Mouse (Mus musculus) hindbrain, postnatal 0 days (tissue): ENCODE results near the gene Fsd1. TPM values are rescaled to one million over a fixed set of nuclear protein-coding genes. Genes with fewer than 3 reads are reported as not detected.

Source experiments
- ATAC-seq: fragments of 200-750 bp; cut with Nextera tagmentation; 2 replicates; pipeline ENCODE4 v1.8.0; 2017; ENCODE audit warnings: mild to moderate bottlenecking, moderate TSS enrichment, moderate library complexity
- DNase-seq: peaks from one replicate; pipeline ENCODE4 v3.0.0-alpha.2; 2015; ENCODE audit warnings: low spot score
- H3K27ac ChIP-seq: fragments of 300-500 bp; sonication (generic); 2 replicates; pipeline ENCODE4 v1.5.1; 2014; ENCODE audit warnings: mild to moderate bottlenecking
- H3K27me3 ChIP-seq: fragments of 300-500 bp; sonication (generic); 2 replicates; pipeline ENCODE4 v1.6.1; 2014; ENCODE audit warnings: low read length, mixed read lengths; ENCODE audit not compliant: insufficient read depth
- H3K36me3 ChIP-seq: fragments of 300-500 bp; sonication (generic); 2 replicates; pipeline ENCODE4 v1.6.1; 2014; ENCODE audit warnings: low read length, mixed read lengths; ENCODE audit not compliant: insufficient read depth
- H3K4me1 ChIP-seq: fragments of 300-500 bp; sonication (generic); 2 replicates; pipeline ENCODE4 v1.6.1; 2014; ENCODE audit warnings: antibody characterized with exemption, low read length, mixed read lengths; ENCODE audit not compliant: insufficient read depth
- H3K4me2 ChIP-seq: fragments of 300-500 bp; sonication (generic); 2 replicates; pipeline ENCODE4 v1.6.1; 2014; ENCODE audit warnings: low read depth, mild to moderate bottlenecking, low read length, moderate library complexity, mixed read lengths
- H3K4me3 ChIP-seq: fragments of 300-500 bp; sonication (generic); 2 replicates; pipeline ENCODE4 v1.5.1; 2014; ENCODE audit warnings: low read length
- H3K9ac ChIP-seq: fragments of 300-500 bp; sonication (generic); replicated peaks from 2 replicates; pipeline ENCODE4 v1.6.1; 2014; ENCODE audit warnings: mild to moderate bottlenecking, low read length, moderate library complexity, mixed read lengths
- H3K9me3 ChIP-seq: fragments of 300-500 bp; sonication (generic); 2 replicates; pipeline ENCODE4 v1.6.1; 2016; ENCODE audit warnings: low read length, mixed read lengths
- CTCF ChIP-seq: IDR thresholded peaks from 2 replicates; pipeline ENCODE4 v1.5.1; 2016; ENCODE audit warnings: antibody characterized with exemption, control low read depth, low read depth
- WGBS: fragments of 180-500 bp; shearing (Covaris S2); extraction: QIAGEN DNeasy Blood & Tissue Kit; methylation state at CpG from one replicate; pipeline ENCODE4 v1.1.7; 2014; 5-methylcytosine and 5-hydroxymethylcytosine counted together
- polyA plus RNA-seq: library from polyadenylated mRNA; unstranded; fragments of >200 nt; fragmentation: Nextera tagmentation; extraction: Ambion mirVana; gene quantifications from 2 replicates; pipeline ENCODE4 v1.2.1, GENCODE M21; 2015
- total RNA-seq: library from RNA; depleted of rRNA; stranded (reverse); fragments of >200 nt; gene quantifications from 2 replicates; pipeline ENCODE4 v1.2.3, GENCODE M21; 2014

The Fsd1 gene
- total and polyA plus RNA-seq, 2 experiments from 2014 or later: 136 to 193 TPM

GRCm38 (mm10) chr17:55950601-55951000, 35.7 kb upstream of the Fsd1 start:
- ATAC-seq (no peak), DNase-seq (no peak)
- Histone ChIP-seq H3K4me1 (no peaks in the 10 kb centered on the region), H3K9ac (no peak overlapping the region), H3K4me3 (no peak overlapping the region), H3K36me3 (no peaks in the 10 kb centered on the region), H3K9me3 (no peaks in the 10 kb centered on the region), H3K27ac (no peak overlapping the region), H3K27me3 (no peaks in the 10 kb centered on the region), H3K4me2 (no peak overlapping the region)
- no peak for TF ChIP-seq CTCF
- WGBS: 81% methylated on average over 9 of the region's 9 CpGs

- no peaks in the 10 kb centered on the region for H3K9me3 ChIP-seq
- peaks cover 9% of the 10 kb centered on the region; the same call in 1 of the 2 replicates for H3K4me1 ChIP-seq
- no peak for DNase-seq
- H3K4me2 ChIP-seq: no peak overlapping the region
- H3K9ac ChIP-seq: no peak overlapping the region
- no peak for TF ChIP-seq CTCF
- no peaks in the 10 kb centered on the region for H3K36me3 ChIP-seq
- no peak overlapping the region for H3K4me3 ChIP-seq
- ATAC-seq: no peak
- no peak overlapping the region for H3K27ac ChIP-seq
- no peaks in the 10 kb centered on the region for H3K27me3 ChIP-seq
Measured at GRCm38 (mm10) chr17:55952041-55952440, 34.3 kb upstream of the Fsd1 start.

- Histone ChIP-seq H3K9me3 (no peaks in the 10 kb centered on the region), H3K36me3 (no peaks in the 10 kb centered on the region), H3K27ac (no peak within 1 kb of the TSS), H3K4me1 (peaks cover 9% of the 10 kb centered on the region; the same call in 1 of the 2 replicates), H3K4me3 (no peak within 1 kb of the TSS), H3K9ac (no peak within 1 kb of the TSS), H3K27me3 (no peaks in the 10 kb centered on the region), H3K4me2 (no peak within 1 kb of the TSS)
- ATAC-seq: no peak
- TF ChIP-seq CTCF: no peak
- 72% methylated on average over 6 of the region's 6 CpGs for WGBS
- DNase-seq: no peak
Measured at GRCm38 (mm10) chr17:55952447-55953027, 33.8 kb upstream of the Fsd1 start, which contains the start of gene Ebi3. TSS of gene Ebi3 (plus strand) at chr17:55952640.

- Histone ChIP-seq H3K9me3 (no peaks in the 10 kb centered on the region), H3K27ac (no peak overlapping the region), H3K4me2 (no peak overlapping the region), H3K4me1 (peaks cover 9% of the 10 kb centered on the region; the same call in 1 of the 2 replicates), H3K36me3 (no peaks in the 10 kb centered on the region), H3K27me3 (no peaks in the 10 kb centered on the region), H3K9ac (no peak overlapping the region), H3K4me3 (no peak overlapping the region)
- DNase-seq: no peak
- no peak for ATAC-seq
- no peak for TF ChIP-seq CTCF
- 80% methylated on average over 6 of the region's 6 CpGs for WGBS
Measured at GRCm38 (mm10) chr17:55953751-55954150, 32.6 kb upstream of the Fsd1 start.

DNA sequence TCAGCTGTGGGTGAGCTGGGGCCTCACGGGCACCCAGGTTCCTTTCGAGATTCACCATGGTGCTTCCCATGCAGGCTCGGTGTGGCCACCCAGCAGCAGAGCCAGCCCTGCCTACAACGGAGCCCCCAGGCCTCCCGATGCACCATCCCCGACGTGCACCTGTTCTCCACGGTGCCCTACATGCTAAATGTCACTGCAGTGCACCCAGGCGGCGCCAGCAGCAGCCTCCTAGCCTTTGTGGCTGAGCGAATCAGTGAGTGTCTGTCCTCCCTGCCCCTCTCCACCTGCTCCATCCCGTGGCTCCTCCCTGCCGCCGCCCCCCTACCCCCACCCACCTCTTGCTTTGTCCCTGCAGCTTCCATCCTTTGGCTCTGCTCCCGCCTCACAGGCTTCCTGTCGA, 32.1 kb upstream of the Fsd1 start:
- no peak for TF ChIP-seq CTCF
- H3K4me3 ChIP-seq: no peak overlapping the region
- peaks cover 9% of the 10 kb centered on the region; the same call in 1 of the 2 replicates for H3K4me1 ChIP-seq
- H3K27me3 ChIP-seq: no peaks in the 10 kb centered on the region
- no peaks in the 10 kb centered on the region for H3K36me3 ChIP-seq
- no peak overlapping the region for H3K4me2 ChIP-seq
- H3K27ac ChIP-seq: no peak overlapping the region
- DNase-seq (no peak), ATAC-seq (no peak)
- no peaks in the 10 kb centered on the region for H3K9me3 ChIP-seq
- WGBS: 34% methylated on average over 16 of the region's 16 CpGs
- no peak overlapping the region for H3K9ac ChIP-seq

- H3K9ac ChIP-seq: peak overlapping the region; percentile 54
- no peaks in the 10 kb centered on the region for H3K36me3 ChIP-seq
- ATAC-seq (peak; percentile 52), DNase-seq (peak; percentile 85)
- H3K4me1 ChIP-seq: peaks cover 9% of the 10 kb centered on the region; the same call in 1 of the 2 replicates
- H3K9me3 ChIP-seq: no peaks in the 10 kb centered on the region
- no peaks in the 10 kb centered on the region for H3K27me3 ChIP-seq
- TF ChIP-seq CTCF: no peak
- H3K27ac ChIP-seq: peak overlapping the region; percentile 62; the same call in 1 of the 2 replicates
- WGBS: 1% methylated on average over 26 of the region's 26 CpGs
- peak overlapping the region; percentile 70 for H3K4me2 ChIP-seq
- peak overlapping the region; percentile 44 for H3K4me3 ChIP-seq
Measured at GRCm38 (mm10) chr17:55956129-55956528, 30.2 kb upstream of the Fsd1 start.

GRCm38 (mm10) chr17:55956591-55956990, 29.7 kb upstream of the Fsd1 start:
- WGBS: 37% methylated on average over 6 of the region's 6 CpGs
- DNase-seq (no peak), ATAC-seq (no peak)
- Histone ChIP-seq H3K36me3 (no peaks in the 10 kb centered on the region), H3K27me3 (no peaks in the 10 kb centered on the region), H3K27ac (peak overlapping the region; percentile 62; the same call in 1 of the 2 replicates), H3K4me1 (peaks cover 9% of the 10 kb centered on the region; the same call in 1 of the 2 replicates), H3K4me2 (peak overlapping the region; percentile 70), H3K4me3 (peak overlapping the region; percentile 44), H3K9me3 (no peaks in the 10 kb centered on the region), H3K9ac (peak overlapping the region; percentile 54)
- TF ChIP-seq CTCF: no peak
